Mouse (Mus musculus): ENCODE measurements around the gene Kazald1. TPM values are rescaled to one million over a fixed set of nuclear protein-coding genes. Genes with fewer than 3 reads are reported as not detected.

Gene Kazald1
- polyA plus RNA-seq (2021): 2.1 TPM

- TF ChIP-seq CTCF (IDR thresholded peaks at IDR 0.05): no peak
- H3K27me3 ChIP-seq: peaks cover 22% of the 10 kb centered on the region
- peak; percentile 74 for ATAC-seq
- CTCF ChIA-PET: interaction anchor here (1.1 to 4.9 kb wide), 8 partner anchors 10 to 677 kb away, joined by 3 to 43 read pairs (median 5); partner anchors contain the start of gene Sfxn3
- DNase-seq (ENCODE audit: low read depth, low spot score): peak; percentile 69
- POLR2A ChIA-PET: interaction anchor here (0.8 to 1.0 kb wide), 2 partner anchors 11 to 493 kb away, joined by 3 to 4 read pairs; no protein-coding TSS in a partner anchor
- in situ Hi-C loops (cut with MboI; ENCODE audit: low pct_unique_long_range_greater_than_20kb): no loop called here
Measured at GRCm38 (mm10) chr19:45074580-45075322, at the start of gene Kazald1. TSS of gene Kazald1 (plus strand) at chr19:45075241.

- no peak for DNase-seq (ENCODE audit: low read depth, low spot score)
- TF ChIP-seq CTCF (IDR thresholded peaks at IDR 0.05): no peak
- ChIA-PET CTCF (interaction anchor here (6.9 kb wide), 1 partner anchor 14 kb away, joined by 188 read pairs; the partner anchor contains the start of genes Lzts2, Mrpl43 and Twnk), POLR2A (interaction anchor here (0.6 to 1.0 kb wide), 2 partner anchors 9 to 11 kb away, joined by 3 read pairs; partner anchors contain the start of gene Lzts2)
- H3K27me3 ChIP-seq: no peaks in the 10 kb centered on the region
- in situ Hi-C loops (cut with MboI; ENCODE audit: low pct_unique_long_range_greater_than_20kb): no loop called here
- ATAC-seq: no peak
Measured at GRCm38 (mm10) chr19:45025937-45026568, 49.0 kb upstream of the Kazald1 start.

DNA sequence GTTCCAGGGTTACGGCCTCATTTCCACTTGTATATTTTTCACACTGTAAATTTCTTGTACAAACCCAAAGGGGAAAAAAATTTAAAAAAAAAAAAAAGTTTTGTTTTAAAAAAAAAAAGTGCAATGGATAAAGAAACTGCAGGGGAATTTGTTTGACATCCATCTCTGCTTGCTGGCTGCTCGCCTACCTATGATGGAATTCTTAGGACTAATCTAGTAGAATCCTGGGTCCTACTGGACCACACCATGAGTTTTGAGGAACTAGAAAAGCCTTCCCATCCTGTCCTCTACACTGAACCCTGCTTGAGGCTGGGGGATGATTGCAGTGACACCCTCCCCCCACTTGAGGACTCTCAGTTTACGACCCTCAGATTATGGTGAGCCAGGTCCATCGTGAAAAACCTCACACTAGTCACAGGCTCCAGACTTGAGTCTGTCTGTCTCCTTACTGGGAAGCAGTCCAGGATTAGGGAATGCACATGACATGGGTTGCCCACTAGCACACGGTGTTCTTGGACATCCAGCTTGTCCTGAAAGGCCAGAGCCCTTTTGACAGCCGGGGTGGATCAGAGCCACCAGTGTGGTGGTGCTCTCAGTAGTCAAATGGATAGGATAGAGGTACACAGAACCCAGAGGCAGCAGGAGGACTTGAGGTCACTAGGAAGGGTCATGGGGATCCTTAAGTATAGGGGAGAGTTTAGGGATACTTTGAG is 47.9 kb upstream of the Kazald1 start:
- no peak for TF ChIP-seq CTCF (IDR thresholded peaks at IDR 0.05)
- ChIA-PET CTCF (interaction anchor here (1.0 to 6.9 kb wide), 2 partner anchors 15 to 29 kb away, joined by 3 to 188 read pairs; partner anchors contain the start of genes Lzts2, Mrpl43 and Twnk), POLR2A (interaction anchor here (0.5 to 2.3 kb wide), 4 partner anchors 9 to 269 kb away, joined by 4 to 11 read pairs (median 6); partner anchors contain the start of gene Lzts2)
- ATAC-seq (no peak), DNase-seq (ENCODE audit: low read depth, low spot score) (no peak)
- H3K27me3 ChIP-seq: no peaks in the 10 kb centered on the region
- in situ Hi-C loops (cut with MboI; ENCODE audit: low pct_unique_long_range_greater_than_20kb): no loop called here

DNA sequence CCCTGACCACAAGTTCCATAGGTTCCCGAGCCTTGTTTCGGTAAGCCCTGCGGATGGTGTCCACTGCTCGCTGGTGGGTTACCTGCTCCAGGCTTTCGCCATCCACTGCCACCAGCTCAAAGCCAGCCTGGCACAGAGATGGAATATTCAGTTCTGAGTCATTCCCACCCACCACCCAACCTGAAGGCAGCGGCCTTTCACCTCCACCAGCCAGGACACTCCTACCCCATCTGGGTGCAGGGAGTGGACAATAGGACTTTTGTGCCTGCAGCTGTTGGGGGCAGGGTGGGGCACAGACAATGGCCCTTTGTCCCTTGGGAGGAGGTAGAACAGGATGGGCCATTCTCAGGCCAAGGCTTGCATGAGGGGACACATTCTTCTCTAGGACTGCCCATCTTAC is 47.2 kb upstream of the Kazald1 start:
- no peaks in the 10 kb centered on the region for H3K27me3 ChIP-seq
- CTCF ChIA-PET: interaction anchor here (6.9 kb wide), 1 partner anchor 16 kb away, joined by 188 read pairs; the partner anchor contains the start of genes Lzts2, Mrpl43 and Twnk
- in situ Hi-C loops (cut with MboI; ENCODE audit: low pct_unique_long_range_greater_than_20kb): no loop called here
- DNase-seq (ENCODE audit: low read depth, low spot score) (no peak), ATAC-seq (no peak)
- TF ChIP-seq CTCF (IDR thresholded peaks at IDR 0.05): no peak
- POLR2A ChIA-PET: interaction anchor here (1.0 to 2.3 kb wide), 3 partner anchors 10 to 18 kb away, joined by 4 to 11 read pairs (median 6); partner anchors contain the start of gene Lzts2

DNA sequence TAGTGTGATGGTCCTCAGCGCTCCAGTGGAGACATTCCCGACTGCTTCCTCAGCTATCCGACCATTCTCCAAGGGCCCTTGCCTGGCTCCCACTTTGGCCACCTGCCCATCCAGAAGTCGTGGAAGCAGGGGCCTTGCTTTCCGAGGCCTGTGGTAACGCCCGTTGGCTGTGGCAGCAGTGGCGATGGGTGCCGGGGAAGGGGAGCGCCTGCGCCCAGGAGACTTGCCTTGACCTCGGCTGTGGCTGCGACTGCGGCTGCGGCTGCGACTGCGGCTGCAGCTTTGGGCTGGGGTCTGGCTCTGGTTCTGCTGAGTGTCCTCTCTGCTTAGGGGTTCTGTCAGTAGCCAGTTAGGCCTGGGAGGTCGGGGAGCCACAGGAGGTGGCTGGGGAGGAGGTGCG is 46.3 kb upstream of the Kazald1 start:
- in situ Hi-C loops (cut with MboI; ENCODE audit: low pct_unique_long_range_greater_than_20kb): no loop called here
- POLR2A ChIA-PET: interaction anchor here (1.0 to 2.4 kb wide), 4 partner anchors 8 to 15 kb away, joined by 4 to 11 read pairs (median 8); partner anchors contain the start of gene Lzts2
- no peak for DNase-seq (ENCODE audit: low read depth, low spot score)
- TF ChIP-seq CTCF (IDR thresholded peaks at IDR 0.05): no peak
- no peaks in the 10 kb centered on the region for H3K27me3 ChIP-seq
- CTCF ChIA-PET: interaction anchor here (6.9 kb wide), 1 partner anchor 17 kb away, joined by 188 read pairs; the partner anchor contains the start of genes Lzts2, Mrpl43 and Twnk
- ATAC-seq: no peak

DNA sequence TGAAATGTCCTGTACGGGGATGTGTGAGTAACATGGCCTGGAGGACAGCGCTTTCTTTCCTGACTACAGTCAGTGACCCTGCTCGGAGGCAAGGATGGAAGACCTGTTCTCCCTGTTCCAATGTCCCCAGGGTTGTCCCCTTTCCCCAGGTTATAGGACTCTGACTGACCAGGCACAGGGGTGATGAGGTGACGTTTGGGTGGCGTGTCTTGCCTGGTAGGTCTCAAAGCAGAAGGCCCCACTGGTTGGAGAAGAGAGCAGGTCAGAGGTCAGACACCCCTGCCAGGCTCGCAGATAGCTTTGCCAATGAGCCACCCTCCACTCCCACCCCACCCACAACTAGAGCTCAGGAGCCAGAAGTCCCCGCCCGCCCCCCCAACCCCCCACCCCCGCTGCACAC is 45.5 kb upstream of the Kazald1 start:
- CTCF ChIA-PET: interaction anchor here (1.0 to 6.9 kb wide), 7 partner anchors 9 to 49 kb away, joined by 5 to 188 read pairs (median 13); partner anchors contain the start of genes Kazald1, Lzts2, Mrpl43 and Pdzd7
- TF ChIP-seq CTCF (IDR thresholded peaks at IDR 0.05): no peak
- no peak for DNase-seq (ENCODE audit: low read depth, low spot score)
- H3K27me3 ChIP-seq: no peaks in the 10 kb centered on the region
- no peak for ATAC-seq
- in situ Hi-C loops (cut with MboI; ENCODE audit: low pct_unique_long_range_greater_than_20kb): no loop called here
- POLR2A ChIA-PET: interaction anchor here (1.4 to 2.9 kb wide), 3 partner anchors 8 to 20 kb away, joined by 3 to 31 read pairs (median 9); partner anchors contain the start of gene Lzts2

DNA sequence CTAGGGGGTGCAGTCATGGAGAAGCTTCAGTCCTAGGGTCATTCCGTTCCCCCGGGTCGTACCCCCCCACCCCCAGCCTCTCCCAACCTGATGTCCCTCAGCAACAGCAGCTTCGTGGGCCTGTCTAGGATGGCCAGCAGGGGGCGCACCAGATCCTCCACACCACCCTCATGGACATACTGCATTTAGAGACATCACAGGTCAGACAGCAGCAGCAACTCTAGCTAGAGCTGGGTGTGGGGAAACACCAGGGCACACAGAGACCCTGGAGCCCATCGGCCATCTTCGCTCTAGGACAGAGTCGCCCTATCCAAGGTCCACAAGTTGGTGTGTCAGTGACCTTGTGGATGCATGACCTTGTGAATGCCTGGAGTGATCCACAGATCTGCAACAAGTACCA is 44.9 kb upstream of the Kazald1 start:
- in situ Hi-C loops (cut with MboI; ENCODE audit: low pct_unique_long_range_greater_than_20kb): loop anchor here (10.0 kb wide), 1 partner anchor 445 kb away; no protein-coding TSS in a partner anchor
- ChIA-PET CTCF (interaction anchor here (1.0 to 6.9 kb wide), 10 partner anchors 8 to 49 kb away, joined by 3 to 188 read pairs (median 12); partner anchors contain the start of genes Kazald1, Lzts2, Mrpl43 and Pdzd7), POLR2A (interaction anchor here (1.4 to 2.9 kb wide), 3 partner anchors 9 to 20 kb away, joined by 3 to 31 read pairs (median 9); partner anchors contain the start of gene Lzts2)
- ATAC-seq (no peak), DNase-seq (ENCODE audit: low read depth, low spot score) (no peak)
- no peaks in the 10 kb centered on the region for H3K27me3 ChIP-seq
- TF ChIP-seq CTCF (IDR thresholded peaks at IDR 0.05): no peak

GRCm38 (mm10) chr19:45030746-45031693 is 44.0 kb upstream of the Kazald1 start:
- in situ Hi-C loops (cut with MboI; ENCODE audit: low pct_unique_long_range_greater_than_20kb): loop anchor here (10.0 kb wide), 1 partner anchor 446 kb away; no protein-coding TSS in a partner anchor
- TF ChIP-seq CTCF (IDR thresholded peaks at IDR 0.05): no peak
- CTCF ChIA-PET: interaction anchor here (0.7 to 6.9 kb wide), 17 partner anchors 10 to 449 kb away, joined by 3 to 188 read pairs (median 7); partner anchors contain the start of genes Kazald1, Lzts2, Mrpl43 and Pdzd7
- POLR2A ChIA-PET: interaction anchor here (0.9 to 2.9 kb wide), 6 partner anchors 10 to 28 kb away, joined by 3 to 31 read pairs (median 3); partner anchors contain the start of gene Lzts2
- no peak for ATAC-seq
- DNase-seq (ENCODE audit: low read depth, low spot score): no peak
- no peaks in the 10 kb centered on the region for H3K27me3 ChIP-seq
